Mouse (Mus musculus) forebrain, embryonic 14.5 days (tissue): ENCODE data around the gene Cyp2b9. TPM values are rescaled to one million over a fixed set of nuclear protein-coding genes. Genes with fewer than 3 reads are reported as not detected.
"Not testable (repeated sequence)": the region's sequence is repeated elsewhere in the genome, so short reads cannot be mapped to it uniquely, and the experiment has no call there.

Experiments used
- ATAC-seq: fragments of 200-750 bp; cut with Nextera tagmentation; 2 replicates; pipeline ENCODE4 v1.8.0; 2017; ENCODE audit warnings: mild to moderate bottlenecking, moderate library complexity
- DNase-seq: peaks from one replicate; pipeline ENCODE4 v3.0.0-alpha.2; 2015; ENCODE audit warnings: low spot score
- H3K27ac ChIP-seq: fragments of 300-500 bp; sonication (generic); 2 replicates; pipeline ENCODE4 v1.5.1; 2014; ENCODE audit warnings: low read depth, mild to moderate bottlenecking, control low read depth, low read length, moderate library complexity
- H3K27me3 ChIP-seq: fragments of 300-500 bp; sonication (generic); replicated peaks from 2 replicates; pipeline ENCODE4 v1.6.1; 2014; ENCODE audit warnings: low read length, control low read depth, mixed read lengths; ENCODE audit not compliant: control insufficient read depth, insufficient read depth
- H3K36me3 ChIP-seq: fragments of 300-500 bp; sonication (generic); 2 replicates; pipeline ENCODE4 v1.6.1; 2014; ENCODE audit warnings: low read length, control low read depth; ENCODE audit not compliant: control insufficient read depth, insufficient read depth
- H3K4me1 ChIP-seq: fragments of 300-500 bp; sonication (generic); 2 replicates; pipeline ENCODE4 v1.6.1; 2014; ENCODE audit warnings: antibody characterized with exemption, low read length, control low read depth; ENCODE audit not compliant: control insufficient read depth, insufficient read depth
- H3K4me2 ChIP-seq: fragments of 300-500 bp; sonication (generic); 2 replicates; pipeline ENCODE4 v1.6.1; 2014; ENCODE audit warnings: mild to moderate bottlenecking, control low read depth, low read length
- H3K4me3 ChIP-seq: fragments of 300-500 bp; sonication (generic); 2 replicates; pipeline ENCODE4 v1.5.1; 2014; ENCODE audit warnings: low read depth, low read length, control low read depth
- H3K9ac ChIP-seq: fragments of 300-500 bp; sonication (generic); 2 replicates; pipeline ENCODE4 v1.6.1; 2014; ENCODE audit warnings: mild to moderate bottlenecking, low read length, control low read depth, moderate library complexity
- H3K9me3 ChIP-seq: fragments of 300-500 bp; sonication (generic); replicated peaks from 2 replicates; pipeline ENCODE4 v1.6.1; 2016; ENCODE audit warnings: low read length, control low read depth, mixed read lengths; ENCODE audit not compliant: control insufficient read depth
- WGBS: fragments of 180-500 bp; shearing (Covaris S2); extraction: QIAGEN DNeasy Blood & Tissue Kit; methylation state at CpG from one replicate; pipeline ENCODE4 v1.1.7; 2014; 5-methylcytosine and 5-hydroxymethylcytosine counted together
- polyA plus RNA-seq: library from polyadenylated mRNA; unstranded; fragments of >200 nt; fragmentation: Nextera tagmentation; extraction: Ambion mirVana; gene quantifications from 2 replicates; pipeline ENCODE4 v1.2.1, GENCODE M21; 2014

The Cyp2b9 gene
- polyA plus RNA-seq, result not detected in 2 replicates

DNA sequence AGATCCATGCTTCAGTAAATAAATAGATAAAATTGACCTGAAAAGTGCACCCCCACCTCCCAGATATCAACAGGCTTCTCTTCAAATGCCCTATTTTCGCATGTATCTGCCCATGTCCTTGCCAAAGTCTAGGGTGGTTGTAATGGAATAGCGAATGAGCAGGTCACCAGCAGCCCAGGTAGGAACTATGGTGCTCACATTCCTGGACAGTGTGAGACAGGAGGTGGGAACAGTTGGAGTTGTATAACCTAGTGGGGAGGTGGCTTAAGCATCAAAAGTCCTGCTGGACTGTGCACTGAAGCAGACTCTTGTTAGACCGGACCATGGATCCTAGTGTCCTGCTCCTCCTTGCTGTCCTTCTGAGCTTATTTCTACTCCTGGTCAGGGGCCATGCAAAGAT, at the start of gene Cyp2b9:
TSS of gene Cyp2b9 (plus strand) at position 301 of the 400 bp plus-strand sequence.
- not testable (repeated sequence) for H3K4me2 ChIP-seq, H3K4me3 ChIP-seq, H3K9ac ChIP-seq, H3K27me3 ChIP-seq, H3K4me1 ChIP-seq, H3K9me3 ChIP-seq, DNase-seq, ATAC-seq, H3K27ac ChIP-seq, H3K36me3 ChIP-seq
- 66% methylated on average over 2 of the region's 3 CpGs for WGBS

DNA sequence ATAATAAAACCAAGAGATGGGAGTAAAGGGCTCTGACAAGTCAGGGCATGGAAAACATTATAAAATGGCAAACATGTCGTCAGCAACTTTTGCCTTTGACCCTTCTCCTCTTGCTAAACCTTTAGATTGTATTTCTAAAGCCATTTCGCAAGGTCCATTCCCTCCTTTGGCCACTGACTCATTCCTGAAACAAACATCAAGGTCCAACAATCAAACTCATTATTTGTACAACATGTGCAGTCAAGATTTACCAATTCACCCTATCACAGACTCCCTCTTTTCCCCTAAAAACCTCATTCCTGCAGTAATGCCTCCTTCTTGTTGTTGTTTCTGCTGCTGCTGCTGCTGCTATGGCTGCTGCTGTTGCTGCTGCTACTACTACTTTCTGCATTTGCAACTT, 33.6 kb upstream of the Cyp2b9 start:
- DNase-seq, ATAC-seq, H3K4me3 ChIP-seq, H3K4me2 ChIP-seq, H3K9ac ChIP-seq, H3K9me3 ChIP-seq, H3K36me3 ChIP-seq, H3K4me1 ChIP-seq, H3K27me3 ChIP-seq, H3K27ac ChIP-seq: not testable (repeated sequence)
- no CpG with 5 or more reads among the region's 2 CpGs for WGBS

DNA sequence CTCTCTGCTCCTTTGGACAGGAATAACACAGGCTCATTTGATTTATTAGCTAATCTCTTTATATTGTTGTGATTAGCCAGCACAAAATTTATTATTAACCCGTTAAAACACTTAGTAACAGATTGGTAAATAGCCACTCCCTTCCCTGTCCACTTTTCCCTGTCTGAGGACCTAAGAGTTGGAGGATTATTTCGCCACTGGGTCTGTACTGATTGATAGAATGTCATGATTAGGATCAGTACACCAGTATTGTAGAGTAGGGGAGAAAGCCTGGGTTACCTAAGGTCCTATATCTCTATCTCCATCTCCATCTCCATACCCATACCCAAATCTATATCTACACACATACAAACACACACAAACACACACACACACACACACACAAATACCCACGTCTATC, 29.6 kb upstream of the Cyp2b9 start:
- H3K4me1 ChIP-seq, H3K27me3 ChIP-seq, ATAC-seq, H3K4me2 ChIP-seq, H3K36me3 ChIP-seq, DNase-seq, H3K4me3 ChIP-seq, H3K27ac ChIP-seq, H3K9me3 ChIP-seq, H3K9ac ChIP-seq: not testable (repeated sequence)
- 100% methylated on average over 1 of the region's 3 CpGs for WGBS

DNA sequence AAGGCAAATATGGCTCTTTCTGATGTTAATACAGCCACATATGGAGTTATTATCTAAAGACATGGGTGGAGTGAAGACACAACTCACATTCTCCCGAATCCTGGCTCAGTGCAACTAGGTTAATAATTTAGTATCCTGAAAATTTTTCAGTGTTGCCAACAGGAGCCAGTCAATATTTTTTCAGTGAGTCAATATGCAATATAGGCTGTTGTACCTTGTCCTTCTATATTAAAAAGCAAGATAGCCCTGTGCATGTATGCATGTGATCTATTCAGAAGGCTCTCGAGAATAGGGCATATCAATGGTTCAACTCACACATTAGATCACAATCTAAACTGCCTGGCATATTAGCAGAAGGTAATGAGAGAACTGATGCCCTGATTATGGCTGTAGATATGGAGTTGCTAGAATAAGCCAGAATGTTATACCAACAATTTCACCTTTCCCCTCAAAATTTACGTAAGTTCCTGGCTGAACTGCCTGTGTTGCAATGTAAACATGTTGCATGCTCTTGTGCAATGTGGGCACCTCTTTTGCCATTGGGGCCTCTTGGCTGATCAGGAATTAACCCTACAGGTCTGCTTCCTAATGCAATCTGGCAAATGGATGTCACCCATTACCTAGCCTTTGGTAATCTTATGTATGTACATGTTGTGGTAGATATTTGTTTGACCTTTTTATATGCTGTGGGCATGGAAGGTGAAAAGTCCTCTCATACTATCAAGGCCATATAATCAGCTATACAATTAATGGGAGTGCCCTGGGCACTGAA, 4.3 kb upstream of the Cyp2b9 start:
- H3K4me2 ChIP-seq, ATAC-seq, H3K4me3 ChIP-seq, H3K36me3 ChIP-seq, H3K27ac ChIP-seq, DNase-seq, H3K27me3 ChIP-seq, H3K9me3 ChIP-seq, H3K9ac ChIP-seq, H3K4me1 ChIP-seq: not testable (repeated sequence)
- whole genome bisulfite sequencing, result 81% methylated on average over 2 of the region's 3 CpGs

DNA sequence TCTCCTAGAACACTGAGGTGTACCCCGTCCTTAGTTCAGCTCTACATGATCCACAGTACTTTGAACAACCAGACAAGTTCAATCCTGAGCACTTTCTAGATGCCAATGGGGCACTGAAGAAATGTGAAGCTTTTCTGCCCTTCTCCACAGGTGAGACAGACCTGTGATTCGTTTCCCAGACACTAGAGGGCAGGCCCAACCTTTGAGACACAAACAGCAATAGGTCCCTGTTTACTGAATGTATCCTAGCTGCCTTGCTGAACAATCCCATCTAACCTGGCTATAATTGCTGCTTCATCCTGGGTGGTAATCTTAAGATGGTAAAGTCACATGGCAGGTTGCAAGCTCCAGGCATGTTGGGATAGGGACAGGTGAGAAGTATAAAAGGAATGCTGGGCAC, 27.9 kb downstream of the Cyp2b9 start:
- DNase-seq (no peak), ATAC-seq (no peak)
- H3K27ac ChIP-seq, result no peak overlapping the region
- H3K36me3 ChIP-seq, result no peaks in the 10 kb centered on the region
- 0 out of 2 replicates have a peak, but pooled peaks cover 2% of the 10 kb centered on the region for H3K9me3 ChIP-seq
- H3K4me3 ChIP-seq, result no peak overlapping the region
- no peak overlapping the region for H3K9ac ChIP-seq
- no peaks in the 10 kb centered on the region for H3K27me3 ChIP-seq
- 27% methylated on average over 2 of the region's 2 CpGs for WGBS
- H3K4me1 ChIP-seq, result no peaks in the 10 kb centered on the region
- H3K4me2 ChIP-seq, result no peak overlapping the region

DNA sequence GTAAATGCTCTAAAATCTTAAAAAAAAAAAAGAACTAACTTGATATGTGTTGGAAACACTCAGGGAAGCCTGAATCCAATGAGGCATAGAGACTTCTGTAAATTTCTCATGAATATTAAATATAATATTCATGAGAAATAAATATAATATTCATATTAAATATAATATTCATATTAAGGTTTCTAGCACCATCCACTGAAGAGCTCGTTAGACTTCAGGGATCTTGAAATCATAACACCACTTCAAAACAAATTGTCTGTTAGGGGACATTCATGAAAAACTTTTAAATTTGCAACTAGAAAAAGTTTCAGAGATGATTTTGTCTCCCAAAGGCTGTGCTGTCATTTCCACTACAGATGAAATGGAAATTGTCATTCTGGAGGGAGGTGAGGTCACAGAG, 86.8 kb downstream of the Cyp2b9 start, which contains the start of gene Vmn1r184:
TSS of gene Vmn1r184 (plus strand) at position 301 of the 400 bp plus-strand sequence.
- H3K27me3 ChIP-seq, result not testable (repeated sequence)
- whole genome bisulfite sequencing, result 64% methylated on average over 1 of the region's 1 CpGs

More for the DNA sequence above, 86.8 kb downstream of the Cyp2b9 start, which contains the start of gene Vmn1r184:
- H3K4me3 ChIP-seq, H3K9me3 ChIP-seq, H3K9ac ChIP-seq, H3K27ac ChIP-seq, H3K4me2 ChIP-seq, H3K36me3 ChIP-seq, DNase-seq, ATAC-seq, H3K4me1 ChIP-seq: not testable (repeated sequence)

Other genes starting within 250 kb of the Cyp2b9 start
- not detected in 2 replicates for gene Cyp2b13, start 111.9 kb upstream of the Cyp2b9 start, polyA plus RNA-seq
- not detected in 2 replicates for gene Vmn1r184, start 86.9 kb downstream of the Cyp2b9 start, polyA plus RNA-seq
- gene Cyp2a4, start 133.8 kb downstream of the Cyp2b9 start, polyA plus RNA-seq, result not detected in 2 replicates
- not detected in 2 replicates for gene Nlrp9c, start 230.3 kb downstream of the Cyp2b9 start, polyA plus RNA-seq